In genomic region chr2:4101370-4101769, GRCm38 (mm10) we compare ENCODE assay signal across 14 mouse cellular contexts.
DNase-seq lines count a peak whose midpoint lies in the region; ATAC-seq lines count a peak whose summit lies in the region.
"Had no signal": no experiment of that assay in that cellular context is flagged by ENCODE, and none has a peak within 500 bp of the region (broad histone marks: within the 10 kb centered on the region; RNA-seq: fewer than 3 reads in every experiment).

No protein-coding gene starts in this region.

- intact Hi-C loops in heart, postnatal 25 days (cut with DNase I): no loop called here

- no peak for ATAC-seq in erythroblast, adult 5-6 weeks (replicated peaks; ENCODE audit: low FRiP score, poor library complexity, severe bottlenecking)

- DNase-seq in heart, adult 18-20 months: peak; percentile 39 to 62
- no peak for DNase-seq in heart, postnatal 25 days (ENCODE audit: low spot score)
- DNase-seq in Muller cell, postnatal 12 days (ENCODE audit: inconsistent ontology term): peak; percentile 32
- DNase-seq in frontal cortex, postnatal 10 days (ENCODE audit: low spot score in 2 of 2): peak; percentile 16 to 28
- DNase-seq in left cerebral cortex, adult 9 months (ENCODE audit: low spot score in 2 of 2): peak; percentile 52 to 55
- DNase-seq in adrenal gland, postnatal 25 days: no peak
- DNase-seq in urinary bladder, postnatal 10 days (ENCODE audit: low spot score): no peak
- DNase-seq: adrenal gland, adult 2 months; cerebellum, adult 11 months; gastrocnemius, adult 2 months; kidney, adult 8-10 months; lung, embryonic 14.5 days; thymus, postnatal 25 days had no signal

Comparison
In these comparisons a context has a peak if more than half of its experiments do, and no peak if none do; other contexts are left out.
1. DNase-seq: peak in heart, adult 18-20 months (2 of 2), Muller cell, postnatal 12 days (single experiment), frontal cortex, postnatal 10 days (2 of 2) and left cerebral cortex, adult 9 months (2 of 2); none in heart, postnatal 25 days (single experiment), adrenal gland, postnatal 25 days (single experiment) and urinary bladder, postnatal 10 days (single experiment).